Mouse (Mus musculus) spleen, postnatal 4 days (tissue): ENCODE measurements at regions not wholly inside any gene's neighbourhood (a gene's known extent, or its start where the extent isn't known, plus 50 kb on each side); places are given as distances from the start of the nearest gene placed in this dataset.

Experiments
- DNase-seq, 2 experiments: peaks; one replicate each; pipeline ENCODE4 v3.0.0; 2022; ENCODE audit warnings: low spot score in 2 of 2

GRCm38 (mm10) chr19:22047657-22048056 is 91.2 kb upstream of the Trpm3 start:
- no peak for DNase-seq

GRCm38 (mm10) chr19:22066302-22066701 is 72.5 kb upstream of the Trpm3 start:
- DNase-seq = no peak

GRCm38 (mm10) chr19:22070246-22071030 is 68.4 kb upstream of the Trpm3 start:
- DNase-seq = no peak

DNA sequence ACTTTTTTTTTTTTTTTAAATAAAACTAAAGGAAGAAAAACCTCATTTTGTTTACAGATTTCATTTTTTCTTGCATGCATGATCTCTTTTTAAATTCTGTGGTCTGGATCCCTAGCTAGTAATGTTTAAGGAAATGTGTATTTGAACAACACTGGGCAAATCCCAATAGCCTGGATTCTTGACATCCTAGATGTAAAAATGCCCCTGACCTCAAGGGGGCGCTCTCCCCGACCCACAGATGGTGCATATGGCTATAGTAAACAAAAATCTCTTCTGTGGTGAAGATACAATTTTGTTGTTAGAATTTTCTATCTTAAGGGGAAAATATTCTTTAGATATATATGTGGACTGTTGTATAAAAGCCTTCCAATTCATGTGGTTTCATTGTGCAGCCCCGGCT is 67.1 kb upstream of the Trpm3 start:
- no peak for DNase-seq

DNA sequence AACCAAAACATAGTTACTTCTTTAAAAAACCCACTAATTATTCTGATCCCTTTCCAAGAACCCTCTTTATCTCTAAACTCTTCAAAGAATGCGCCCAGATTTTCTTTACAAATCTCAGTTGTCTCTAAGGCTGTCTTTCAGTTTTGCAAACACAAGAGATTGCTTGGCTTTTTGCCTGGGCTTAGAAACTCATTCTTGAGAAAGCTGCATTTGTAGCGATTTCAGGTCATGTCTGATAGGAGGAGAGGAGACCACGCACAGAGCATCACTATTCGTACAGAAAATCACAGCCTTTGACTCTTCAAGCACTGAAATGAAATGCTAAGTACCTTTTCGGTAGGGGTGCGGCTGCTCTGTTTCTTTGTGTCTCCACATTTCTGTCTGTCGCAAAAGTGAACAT is 64.8 kb upstream of the Trpm3 start:
- DNase-seq = no peak

- no peak for DNase-seq
Measured at GRCm38 (mm10) chr19:22081448-22081847, 57.4 kb upstream of the Trpm3 start.
